Mouse (Mus musculus) testis, adult 2 months (tissue): ENCODE results near the gene Cd151.

ENCODE experiments used
- CTCF ChIP-seq: fragments of 200-500 bp; IDR thresholded peaks from 2 replicates; pipeline ENCODE4 v1.5.1; 2012; ENCODE audit warnings: low read depth, mild to moderate bottlenecking, inconsistent platforms, low read length, moderate library complexity; ENCODE audit not compliant: control insufficient read depth, insufficient read depth, insufficient replicate concordance
- POLR2A ChIP-seq: fragments of 200-500 bp; IDR thresholded peaks from 2 replicates; pipeline ENCODE4 v1.6.1; 2012; ENCODE audit warnings: low read depth, mild to moderate bottlenecking, inconsistent platforms, low read length, moderate library complexity; ENCODE audit not compliant: control insufficient read depth

GRCm38 (mm10) chr7:141508160-141508559 is 41.0 kb downstream of the Cd151 start:
- TF ChIP-seq CTCF, result no peak
- TF ChIP-seq POLR2A, result no peak
